Comparison of ENCODE assay signal across 25 mouse cellular contexts in genomic region chr7:73382843-73383242, GRCm38 (mm10). TPM values are rescaled to one million over a fixed set of nuclear protein-coding genes. Genes with fewer than 3 reads are reported as not detected.
DNase-seq lines count a peak whose midpoint lies in the region; ATAC-seq lines count a peak whose summit lies in the region.
"Had no signal": no experiment of that assay in that cellular context is flagged by ENCODE, and none has a peak within 500 bp of the region (broad histone marks: within the 10 kb centered on the region; RNA-seq: fewer than 3 reads in every experiment).

No protein-coding gene starts in this region.

- no peaks in the 10 kb centered on the region for H3K9me3 ChIP-seq in forebrain, embryonic 12.5 days
- H3K9me3 ChIP-seq in forebrain, embryonic 14.5 days (replicated peaks; ENCODE audit: control insufficient read depth, low read length) = no peaks in the 10 kb centered on the region
- H3K9me3 ChIP-seq in hindbrain, embryonic 15.5 days = no peaks in the 10 kb centered on the region
- no peaks in the 10 kb centered on the region for H3K9me3 ChIP-seq in hindbrain, embryonic 12.5 days (replicated peaks)
- no peaks in the 10 kb centered on the region for H3K9me3 ChIP-seq in midbrain, embryonic 12.5 days
- no peaks in the 10 kb centered on the region for H3K9me3 ChIP-seq in neural tube, embryonic 12.5 days
- no peaks in the 10 kb centered on the region for H3K9me3 ChIP-seq in kidney, embryonic 14.5 days (ENCODE audit: control insufficient read depth, low read length)
- H3K9me3 ChIP-seq: heart, embryonic 13.5 days; limb, embryonic 15.5 days; liver, embryonic 15.5 days; lung, embryonic 15.5 days had no signal

- H3K27me3 ChIP-seq in forebrain, embryonic 12.5 days = no peaks in the 10 kb centered on the region
- H3K27me3 ChIP-seq in forebrain, embryonic 14.5 days (replicated peaks; ENCODE audit: control insufficient read depth, insufficient read depth, low read length) = no peaks in the 10 kb centered on the region
- H3K27me3 ChIP-seq in hindbrain, embryonic 15.5 days = no peaks in the 10 kb centered on the region
- no peaks in the 10 kb centered on the region for H3K27me3 ChIP-seq in hindbrain, embryonic 12.5 days
- no peaks in the 10 kb centered on the region for H3K27me3 ChIP-seq in midbrain, embryonic 12.5 days
- no peaks in the 10 kb centered on the region for H3K27me3 ChIP-seq in neural tube, embryonic 12.5 days (replicated peaks)
- no peaks in the 10 kb centered on the region for H3K27me3 ChIP-seq in kidney, embryonic 14.5 days (ENCODE audit: control insufficient read depth, insufficient read depth, low read length)
- H3K27me3 ChIP-seq: lung, embryonic 15.5 days had no signal

- peaks cover 17% of the 10 kb centered on the region for H3K36me3 ChIP-seq in forebrain, embryonic 12.5 days (replicated peaks)
- H3K36me3 ChIP-seq in forebrain, embryonic 14.5 days (ENCODE audit: control insufficient read depth, insufficient read depth, low read length) = 0 out of 2 replicates have a peak, but pooled peaks cover 6% of the 10 kb centered on the region
- no peaks in the 10 kb centered on the region for H3K36me3 ChIP-seq in hindbrain, embryonic 15.5 days
- no peaks in the 10 kb centered on the region for H3K36me3 ChIP-seq in hindbrain, embryonic 12.5 days
- H3K36me3 ChIP-seq in midbrain, embryonic 12.5 days = peaks cover 17% of the 10 kb centered on the region
- H3K36me3 ChIP-seq in neural tube, embryonic 12.5 days = peaks cover 15% of the 10 kb centered on the region
- no peaks in the 10 kb centered on the region for H3K36me3 ChIP-seq in kidney, embryonic 14.5 days (ENCODE audit: control insufficient read depth, insufficient read depth, low read length)
- H3K36me3 ChIP-seq: heart, embryonic 13.5 days; limb, embryonic 15.5 days; liver, embryonic 15.5 days; lung, embryonic 15.5 days had no signal

- H3K4me2 ChIP-seq in forebrain, embryonic 12.5 days = no peak overlapping the region
- no peak overlapping the region for H3K4me2 ChIP-seq in forebrain, embryonic 14.5 days (ENCODE audit: low read length)
- peak overlapping the region; percentile 94 for H3K4me2 ChIP-seq in hindbrain, embryonic 15.5 days
- no peak overlapping the region for H3K4me2 ChIP-seq in hindbrain, embryonic 12.5 days (replicated peaks)
- peak overlapping the region; percentile 10; the same call in 1 of the 2 replicates for H3K4me2 ChIP-seq in midbrain, embryonic 12.5 days (replicated peaks)
- 0 out of 2 replicates have a peak overlapping the region, but pooled peaks have one; percentile 16 for H3K4me2 ChIP-seq in neural tube, embryonic 12.5 days (replicated peaks)
- H3K4me2 ChIP-seq in kidney, embryonic 14.5 days (replicated peaks; ENCODE audit: low read depth, low read length) = no peak overlapping the region
- H3K4me2 ChIP-seq: heart, embryonic 13.5 days; limb, embryonic 15.5 days; liver, embryonic 15.5 days; lung, embryonic 15.5 days had no signal

- peak overlapping the region; percentile 15; the same call in 1 of the 2 replicates for H3K27ac ChIP-seq in forebrain, embryonic 12.5 days
- no peak overlapping the region for H3K27ac ChIP-seq in forebrain, embryonic 14.5 days (ENCODE audit: low read depth, low read length)
- H3K27ac ChIP-seq in hindbrain, embryonic 15.5 days (replicated peaks) = peak overlapping the region; percentile 55; the same call in 1 of the 2 replicates
- no peak overlapping the region for H3K27ac ChIP-seq in hindbrain, embryonic 12.5 days
- 0 out of 2 replicates have a peak overlapping the region, but pooled peaks have one; percentile 12 for H3K27ac ChIP-seq in midbrain, embryonic 12.5 days (replicated peaks)
- no peak overlapping the region for H3K27ac ChIP-seq in neural tube, embryonic 12.5 days
- no peak overlapping the region for H3K27ac ChIP-seq in kidney, embryonic 14.5 days (ENCODE audit: low read depth, low read length)
- H3K27ac ChIP-seq: heart, embryonic 13.5 days; limb, embryonic 15.5 days; liver, embryonic 15.5 days; lung, embryonic 15.5 days had no signal

- peaks cover 74% of the 10 kb centered on the region for H3K4me1 ChIP-seq in forebrain, embryonic 12.5 days
- H3K4me1 ChIP-seq in forebrain, embryonic 14.5 days (ENCODE audit: control insufficient read depth, insufficient read depth, low read length) = peaks cover 29% of the 10 kb centered on the region
- H3K4me1 ChIP-seq in hindbrain, embryonic 15.5 days (replicated peaks) = peaks cover 25% of the 10 kb centered on the region
- peaks cover 58% of the 10 kb centered on the region for H3K4me1 ChIP-seq in hindbrain, embryonic 12.5 days
- peaks cover 67% of the 10 kb centered on the region for H3K4me1 ChIP-seq in midbrain, embryonic 12.5 days
- peaks cover 56% of the 10 kb centered on the region for H3K4me1 ChIP-seq in neural tube, embryonic 12.5 days
- no peaks in the 10 kb centered on the region for H3K4me1 ChIP-seq in kidney, embryonic 14.5 days (ENCODE audit: control insufficient read depth, insufficient read depth, low read length)
- H3K4me1 ChIP-seq: heart, embryonic 13.5 days; limb, embryonic 15.5 days; liver, embryonic 15.5 days; lung, embryonic 15.5 days had no signal

- 80% methylated on average over 7 of the region's 7 CpGs for WGBS in forebrain, embryonic 12.5 days
- WGBS in forebrain, embryonic 14.5 days = 56% methylated on average over 7 of the region's 7 CpGs
- 55% methylated on average over 7 of the region's 7 CpGs for WGBS in hindbrain, embryonic 15.5 days
- WGBS in hindbrain, embryonic 12.5 days = 76% methylated on average over 7 of the region's 7 CpGs
- 83% methylated on average over 7 of the region's 7 CpGs for WGBS in midbrain, embryonic 12.5 days
- 80% methylated on average over 7 of the region's 7 CpGs for WGBS in neural tube, embryonic 12.5 days
- WGBS in kidney, embryonic 14.5 days = 85% methylated on average over 7 of the region's 7 CpGs

- H3K9ac ChIP-seq in forebrain, embryonic 12.5 days = no peak overlapping the region
- no peak overlapping the region for H3K9ac ChIP-seq in forebrain, embryonic 14.5 days (ENCODE audit: low read length)
- H3K9ac ChIP-seq in hindbrain, embryonic 15.5 days = 0 out of 2 replicates have a peak overlapping the region, but pooled peaks have one; percentile 6
- no peak overlapping the region for H3K9ac ChIP-seq in hindbrain, embryonic 12.5 days
- no peak overlapping the region for H3K9ac ChIP-seq in midbrain, embryonic 12.5 days (replicated peaks)
- H3K9ac ChIP-seq in neural tube, embryonic 12.5 days = no peak overlapping the region
- H3K9ac ChIP-seq in kidney, embryonic 14.5 days (ENCODE audit: low read depth, low read length) = no peak overlapping the region
- H3K9ac ChIP-seq: heart, embryonic 13.5 days; limb, embryonic 15.5 days; liver, embryonic 15.5 days; lung, embryonic 15.5 days had no signal

- ATAC-seq in forebrain, embryonic 12.5 days (ENCODE audit: low FRiP score) = no peak
- ATAC-seq in forebrain, embryonic 14.5 days = no peak
- ATAC-seq in hindbrain, embryonic 15.5 days (ENCODE audit: low FRiP score, low read depth) = no peak
- ATAC-seq in hindbrain, embryonic 12.5 days (ENCODE audit: low FRiP score) = no peak
- ATAC-seq in midbrain, embryonic 12.5 days (ENCODE audit: low FRiP score, low read depth) = no peak
- ATAC-seq in neural tube, embryonic 12.5 days (ENCODE audit: low FRiP score, low read depth) = no peak
- no peak for ATAC-seq in kidney, embryonic 14.5 days (ENCODE audit: low FRiP score, low TSS enrichment)

- no peak for DNase-seq in forebrain, embryonic 14.5 days (ENCODE audit: low spot score)
- no peak for DNase-seq in spleen, adult 12 weeks (ENCODE audit: low spot score)
- DNase-seq: adrenal gland, postnatal 10 days; cerebellum, adult 8-10 months; gastrocnemius, postnatal 10 days; heart, adult 11 months; heart, postnatal 14 days; kidney, adult 11 months; kidney, postnatal 4 days; left cerebral cortex, postnatal 4 days; lung, postnatal 4 days; retina, postnatal 1 day; right cerebral cortex, postnatal 25 days; thymus, postnatal 25 days had no signal

- no peak overlapping the region for H3K4me3 ChIP-seq in forebrain, embryonic 12.5 days (replicated peaks)
- H3K4me3 ChIP-seq in forebrain, embryonic 14.5 days (ENCODE audit: low read depth, low read length) = no peak overlapping the region
- H3K4me3 ChIP-seq in hindbrain, embryonic 15.5 days = no peak overlapping the region
- H3K4me3 ChIP-seq in hindbrain, embryonic 12.5 days = no peak overlapping the region
- H3K4me3 ChIP-seq in midbrain, embryonic 12.5 days = no peak overlapping the region
- no peak overlapping the region for H3K4me3 ChIP-seq in neural tube, embryonic 12.5 days
- no peak overlapping the region for H3K4me3 ChIP-seq in kidney, embryonic 14.5 days (ENCODE audit: low read length)
- H3K4me3 ChIP-seq: heart, embryonic 13.5 days; limb, embryonic 15.5 days; liver, embryonic 15.5 days; lung, embryonic 15.5 days; myocyte had no signal

RNA-seq across cellular contexts. Expression of gene Rgma, which starts 7.5 kb away (rescaled TPM):
- polyA plus RNA-seq in forebrain, embryonic 12.5 days (2016; fragmentation: Nextera tagmentation; extraction: Ambion mirVana) = 37.3 and 42.3 TPM in 2 replicates
- 20.6 and 23.6 TPM in 2 replicates for polyA plus RNA-seq in forebrain, embryonic 14.5 days (2014; fragmentation: Nextera tagmentation; extraction: Ambion mirVana)
- polyA plus RNA-seq in hindbrain, embryonic 15.5 days (2015; fragmentation: Nextera tagmentation; extraction: Ambion mirVana) = 39.5 and 45.1 TPM in 2 replicates
- 55.3 and 55.7 TPM in 2 replicates for polyA plus RNA-seq in hindbrain, embryonic 12.5 days (2016; fragmentation: Nextera tagmentation; extraction: Ambion mirVana)
- polyA plus RNA-seq in midbrain, embryonic 12.5 days (2016; fragmentation: Nextera tagmentation; extraction: Ambion mirVana) = 55.7 and 62.9 TPM in 2 replicates
- 48.8 and 49.0 TPM in 2 replicates for polyA plus RNA-seq in neural tube, embryonic 12.5 days (2016; fragmentation: Nextera tagmentation; extraction: Ambion mirVana)
- polyA plus RNA-seq in kidney, embryonic 14.5 days (2014; fragmentation: Nextera tagmentation; extraction: Ambion mirVana) = 17.3 and 18.7 TPM in 2 replicates

Comparison
In these comparisons a context has a peak if more than half of its experiments do, and no peak if none do; other contexts are left out.
1. H3K27ac ChIP-seq: peak in forebrain, embryonic 12.5 days (single experiment), hindbrain, embryonic 15.5 days (single experiment) and midbrain, embryonic 12.5 days (single experiment); none in forebrain, embryonic 14.5 days (single experiment), hindbrain, embryonic 12.5 days (single experiment), neural tube, embryonic 12.5 days (single experiment) and kidney, embryonic 14.5 days (single experiment).
2. H3K4me2 ChIP-seq: peak in hindbrain, embryonic 15.5 days (single experiment), midbrain, embryonic 12.5 days (single experiment) and neural tube, embryonic 12.5 days (single experiment); none in forebrain, embryonic 12.5 days (single experiment), forebrain, embryonic 14.5 days (single experiment), hindbrain, embryonic 12.5 days (single experiment) and kidney, embryonic 14.5 days (single experiment).